Comparison of ENCODE assay signal across 16 mouse cellular contexts in genomic region chr5:128389665-128390064, GRCm38 (mm10). TPM values are rescaled to one million over a fixed set of nuclear protein-coding genes. Genes with fewer than 3 reads are reported as not detected.
DNase-seq lines count a peak whose midpoint lies in the region; ATAC-seq and TF ChIP-seq lines count a peak whose summit lies in the region.
"Had no signal": no experiment of that assay in that cellular context is flagged by ENCODE, and none has a peak within 500 bp of the region (broad histone marks: within the 10 kb centered on the region; RNA-seq: fewer than 3 reads in every experiment).

No protein-coding gene starts in this region.

- no peak overlapping the region for H3K4me2 ChIP-seq in liver, postnatal 0 days (ENCODE audit: low read depth, low read length)
- H3K4me2 ChIP-seq in liver, embryonic 11.5 days = no peak overlapping the region
- H3K4me2 ChIP-seq: heart, embryonic 12.5 days; hindbrain, embryonic 12.5 days; lung, embryonic 15.5 days; midbrain, embryonic 13.5 days; neural tube, embryonic 12.5 days had no signal

- intact Hi-C loops in gastrocnemius, adult 2 months (cut with DNase I) = no loop called here

- no peak for ATAC-seq in liver, postnatal 0 days
- no peak for ATAC-seq in liver, embryonic 11.5 days (replicated peaks; ENCODE audit: low FRiP score)
- ATAC-seq: midbrain, embryonic 13.5 days; Patski had no signal

- no peak overlapping the region for H3K4me3 ChIP-seq in gastrocnemius, adult 2 months
- H3K4me3 ChIP-seq in liver, postnatal 0 days (ENCODE audit: low read depth, low read length) = no peak overlapping the region
- no peak overlapping the region for H3K4me3 ChIP-seq in liver, embryonic 11.5 days (ENCODE audit: low read depth, low read length)
- H3K4me3 ChIP-seq: embryonic facial prominence, embryonic 10.5 days; heart, embryonic 12.5 days; hindbrain, embryonic 12.5 days; lung, embryonic 15.5 days; midbrain, embryonic 13.5 days; neural tube, embryonic 12.5 days had no signal

- no peaks in the 10 kb centered on the region for H3K36me3 ChIP-seq in liver, postnatal 0 days (replicated peaks; ENCODE audit: insufficient read depth, low read length)
- H3K36me3 ChIP-seq in liver, embryonic 11.5 days (ENCODE audit: control insufficient read depth, insufficient read depth, low read length) = no peaks in the 10 kb centered on the region
- H3K36me3 ChIP-seq: embryonic facial prominence, embryonic 10.5 days; heart, embryonic 12.5 days; hindbrain, embryonic 12.5 days; lung, embryonic 15.5 days; midbrain, embryonic 13.5 days; neural tube, embryonic 12.5 days had no signal

- no peaks in the 10 kb centered on the region for H3K27me3 ChIP-seq in liver, postnatal 0 days (ENCODE audit: insufficient read depth, low read length)
- no peaks in the 10 kb centered on the region for H3K27me3 ChIP-seq in liver, embryonic 11.5 days (replicated peaks; ENCODE audit: control insufficient read depth, insufficient read depth, low read length)
- H3K27me3 ChIP-seq: heart, embryonic 12.5 days; hindbrain, embryonic 12.5 days; lung, embryonic 15.5 days; midbrain, embryonic 13.5 days; Patski had no signal

- no peak overlapping the region for H3K27ac ChIP-seq in gastrocnemius, adult 2 months
- H3K27ac ChIP-seq in liver, postnatal 0 days (ENCODE audit: low read depth) = no peak overlapping the region
- no peak overlapping the region for H3K27ac ChIP-seq in liver, embryonic 11.5 days (ENCODE audit: low read depth, low read length)
- H3K27ac ChIP-seq: embryonic facial prominence, embryonic 10.5 days; hindbrain, embryonic 12.5 days; lung, embryonic 15.5 days; midbrain, embryonic 13.5 days; neural tube, embryonic 12.5 days had no signal

- no peaks in the 10 kb centered on the region for H3K4me1 ChIP-seq in liver, postnatal 0 days (ENCODE audit: insufficient read depth)
- H3K4me1 ChIP-seq in liver, embryonic 11.5 days (replicated peaks; ENCODE audit: control insufficient read depth, insufficient read depth, low read length) = no peaks in the 10 kb centered on the region
- H3K4me1 ChIP-seq: embryonic facial prominence, embryonic 10.5 days; heart, embryonic 12.5 days; lung, embryonic 15.5 days had no signal

- no peak for DNase-seq in gastrocnemius, adult 2 months
- DNase-seq in gastrocnemius, postnatal 25 days = no peak
- DNase-seq in liver, postnatal 0 days = no peak
- DNase-seq in liver, embryonic 11.5 days (ENCODE audit: low spot score) = no peak
- DNase-seq in WW6 (ENCODE audit: low read depth, low spot score) = peak; percentile 29
- peak; percentile 29 for DNase-seq in mesoderm, embryonic 11.5 days (ENCODE audit: low read depth, low spot score)
- DNase-seq in ovary, adult 18-20 months (ENCODE audit: low spot score) = no peak
- DNase-seq: adrenal gland, postnatal 10 days; cerebellum, adult 11 months had no signal

- WGBS in liver, postnatal 0 days (ENCODE audit: insufficient replicate concordance) = 39% methylated on average over 4 of the region's 4 CpGs
- 46% methylated on average over 4 of the region's 4 CpGs for WGBS in liver, embryonic 11.5 days

- peaks cover 3% of the 10 kb centered on the region; the same call in 1 of the 2 replicates for H3K9me3 ChIP-seq in liver, postnatal 0 days (ENCODE audit: low read length)
- peaks cover 8% of the 10 kb centered on the region for H3K9me3 ChIP-seq in liver, embryonic 11.5 days (ENCODE audit: control insufficient read depth, low read length)
- H3K9me3 ChIP-seq: embryonic facial prominence, embryonic 10.5 days; lung, embryonic 15.5 days had no signal

- TF ChIP-seq CTCF in gastrocnemius, adult 2 months (IDR thresholded peaks at IDR 0.05) = peak; percentile 30; the same call in 1 of the 2 replicates
- TF ChIP-seq CTCF in liver, postnatal 0 days (IDR thresholded peaks at IDR 0.05; ENCODE audit: low read depth) = 0 out of 2 replicates have a peak, but pooled peaks have one; percentile 5

- no peak for TF ChIP-seq EP300 in liver, postnatal 0 days (IDR thresholded peaks at IDR 0.05; ENCODE audit: low read depth)

- H3K9ac ChIP-seq in liver, postnatal 0 days (replicated peaks) = no peak overlapping the region
- H3K9ac ChIP-seq in liver, embryonic 11.5 days (ENCODE audit: low read depth, low read length) = no peak overlapping the region
- H3K9ac ChIP-seq: heart, embryonic 12.5 days; hindbrain, embryonic 12.5 days; lung, embryonic 15.5 days; midbrain, embryonic 13.5 days; neural tube, embryonic 12.5 days had no signal

RNA-seq across cellular contexts. Expression of gene Tmem132d, which starts 43.2 kb away (rescaled TPM):
- total RNA-seq in gastrocnemius, adult 2 months (2021) = under 1 TPM in 1 of 2 experiments, not detected in 1; 0.03 TPM
- total RNA-seq in gastrocnemius, postnatal 25 days (2021) = under 1 TPM in 1 of 2 experiments, not detected in 1; 0.05 TPM
- not detected in 2 replicates for polyA plus RNA-seq in liver, postnatal 0 days (2015; fragmentation: Nextera tagmentation; extraction: Ambion mirVana)
- 0.09 TPM in 1 of 2 replicates, not detected in the other for polyA plus RNA-seq in liver, embryonic 11.5 days (2014; fragmentation: Nextera tagmentation; extraction: Ambion mirVana)
- polyA plus RNA-seq: Patski had no signal

Comparison
In these comparisons a context has a peak if more than half of its experiments do, and no peak if none do; other contexts are left out.
1. DNase-seq: peak in WW6 (single experiment) and mesoderm, embryonic 11.5 days (single experiment); none in gastrocnemius, adult 2 months (single experiment), gastrocnemius, postnatal 25 days (single experiment), liver, postnatal 0 days (single experiment), liver, embryonic 11.5 days (single experiment) and ovary, adult 18-20 months (single experiment).